Mouse (Mus musculus) cerebellum, adult 2 months (tissue): ENCODE measurements around the gene Cbx6.

ENCODE experiments used
- CTCF ChIP-seq: fragments of 200-500 bp; IDR thresholded peaks from 2 replicates; pipeline ENCODE4 v1.5.1; 2011; ENCODE audit warnings: low read depth, mild to moderate bottlenecking, control low read depth, low read length, moderate library complexity, borderline replicate concordance; ENCODE audit not compliant: insufficient read depth
- POLR2A ChIP-seq: fragments of 200-500 bp; IDR thresholded peaks from 2 replicates; pipeline ENCODE4 v1.6.1; 2011; ENCODE audit warnings: low read length, control low read depth, borderline replicate concordance; ENCODE audit not compliant: insufficient read depth

DNA sequence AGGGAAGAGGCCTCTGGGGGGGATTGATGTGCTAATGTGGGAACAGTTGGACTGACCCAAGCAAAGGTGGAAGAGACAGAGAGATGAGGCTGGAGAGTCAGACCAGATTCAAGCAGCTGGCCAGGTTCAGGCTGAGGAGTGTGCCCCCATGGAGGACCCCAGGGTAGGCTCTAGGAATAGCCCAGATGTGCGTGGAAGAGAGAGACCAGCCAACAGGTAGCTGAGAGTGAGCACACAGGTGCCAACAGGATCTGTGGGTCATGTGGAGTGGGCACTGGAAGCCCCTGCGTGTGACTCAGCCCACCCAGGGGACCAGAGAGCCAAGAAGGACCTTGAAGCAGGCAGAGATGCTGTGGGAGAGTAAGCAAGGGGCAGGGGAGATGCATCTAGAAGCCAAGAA is 32.8 kb downstream of the Cbx6 start:
- TF ChIP-seq CTCF (no peak), POLR2A (no peak)
